Mouse (Mus musculus) E14TG2a.4 (cell line): ENCODE data around the gene Cdc37l1.

Experiments
- CTCF ChIP-seq: conservative IDR thresholded peaks from 2 replicates; pipeline ENCODE4 v1.5.1; 2014; ENCODE audit warnings: low read length
- NANOG ChIP-seq: IDR thresholded peaks from 2 replicates; pipeline ENCODE4 v1.6.1; 2014; ENCODE audit warnings: borderline replicate concordance, low read length, mixed read lengths
- POU5F1 ChIP-seq: IDR thresholded peaks from 2 replicates; pipeline ENCODE4 v1.6.1; 2014; ENCODE audit warnings: low read length, borderline replicate concordance

DNA sequence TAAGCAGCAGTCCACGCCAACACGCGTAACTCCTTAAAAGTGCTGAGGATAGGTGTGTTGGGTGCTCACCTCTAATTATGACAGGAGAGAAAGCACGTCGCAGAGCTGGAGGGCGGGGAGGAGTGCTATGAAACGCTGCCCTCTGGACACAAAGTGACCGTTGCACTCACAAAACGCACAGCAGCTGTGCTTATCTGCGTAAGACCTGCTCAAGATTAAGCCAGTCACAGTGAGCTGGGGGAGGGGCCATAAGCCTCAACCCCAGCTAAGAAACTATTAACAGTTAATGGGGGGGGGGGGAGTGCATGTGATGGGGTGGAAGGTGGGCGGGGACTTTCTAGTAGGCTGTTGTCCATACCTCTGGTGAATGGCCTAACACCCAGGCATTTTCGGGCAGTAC, 62.6 kb downstream of the Cdc37l1 start:
- no peak for TF ChIP-seq CTCF
- no peak for TF ChIP-seq POU5F1
- TF ChIP-seq NANOG = no peak
